Mouse (Mus musculus) hindlimb bud, embryonic 11.5 days (tissue): Measurements from ENCODE around the gene Dab1.
A peak's percentile ranks its signal among the peaks of the same experiment; 100 is the strongest.

Experiments
- DNase-seq: peaks from one replicate; pipeline ENCODE4 v3.0.0-alpha.2; 2012; ENCODE audit warnings: low read depth, low spot score; ENCODE audit errors: extremely low spot score

The Dab1 gene

GRCm38 (mm10) chr4:103804461-103804860 is 185.3 kb downstream of the Dab1 start:
- no peak for DNase-seq

GRCm38 (mm10) chr4:103822669-103823068 is 203.5 kb downstream of the Dab1 start:
- DNase-seq, result no peak

GRCm38 (mm10) chr4:103838377-103838776 is 219.2 kb downstream of the Dab1 start:
- DNase-seq, result no peak

GRCm38 (mm10) chr4:103839541-103839940 is 220.4 kb downstream of the Dab1 start:
- no peak for DNase-seq

GRCm38 (mm10) chr4:103841126-103841525 is 222.0 kb downstream of the Dab1 start:
- no peak for DNase-seq

- no peak for DNase-seq
These were observed 225.5 kb downstream of the Dab1 start for GRCm38 (mm10) chr4:103844635-103845034.

- DNase-seq, result no peak
These were observed 238.0 kb downstream of the Dab1 start for GRCm38 (mm10) chr4:103857173-103857572.

- peak; percentile 46 for DNase-seq
These were observed 256.4 kb downstream of the Dab1 start for GRCm38 (mm10) chr4:103875564-103875963.

- no peak for DNase-seq
These were observed 259.7 kb downstream of the Dab1 start for GRCm38 (mm10) chr4:103878841-103879240.

- no peak for DNase-seq
These were observed 262.5 kb downstream of the Dab1 start for GRCm38 (mm10) chr4:103881641-103882040.

GRCm38 (mm10) chr4:103888086-103888485 is 268.9 kb downstream of the Dab1 start:
- DNase-seq, result no peak

- no peak for DNase-seq
These were observed 270.0 kb downstream of the Dab1 start for GRCm38 (mm10) chr4:103889110-103889509.

- DNase-seq, result no peak
These were observed 277.6 kb downstream of the Dab1 start for GRCm38 (mm10) chr4:103896806-103897205.

GRCm38 (mm10) chr4:103897702-103898101 is 278.5 kb downstream of the Dab1 start:
- DNase-seq, result no peak

- DNase-seq, result no peak
These were observed 292.3 kb downstream of the Dab1 start for GRCm38 (mm10) chr4:103911441-103911840.

- DNase-seq, result no peak
These were observed 292.9 kb downstream of the Dab1 start for GRCm38 (mm10) chr4:103912071-103912470.

GRCm38 (mm10) chr4:103922431-103922931 is 303.3 kb downstream of the Dab1 start:
- DNase-seq, result no peak

GRCm38 (mm10) chr4:103926682-103927081 is 307.5 kb downstream of the Dab1 start:
- DNase-seq, result no peak

GRCm38 (mm10) chr4:103929631-103930030 is 310.5 kb downstream of the Dab1 start:
- DNase-seq, result no peak

- no peak for DNase-seq
These were observed 315.2 kb downstream of the Dab1 start for GRCm38 (mm10) chr4:103934364-103934763.

- no peak for DNase-seq
These were observed 329.1 kb downstream of the Dab1 start for GRCm38 (mm10) chr4:103948255-103948654.

- no peak for DNase-seq
These were observed 334.6 kb downstream of the Dab1 start for GRCm38 (mm10) chr4:103953652-103954220.
